Mouse (Mus musculus): ENCODE data around the gene Tmem79. TPM values are rescaled to one million over a fixed set of nuclear protein-coding genes. Genes with fewer than 3 reads are reported as not detected.

Tmem79 gene
- polyA plus RNA-seq, 1 experiment from 2014 or later, result 6.8 TPM

Other genes with a start within 250 kb of the Tmem79 start
- 16.4 and 19.7 TPM in 2 replicates for gene Mef2d, start 193.8 kb downstream of the Tmem79 start, polyA plus RNA-seq (2015; fragmentation: Nextera tagmentation; extraction: Ambion mirVana)
- 4.8 and 5.7 TPM in 2 replicates for gene Rhbg, start 81.4 kb downstream of the Tmem79 start, polyA plus RNA-seq (2015; fragmentation: Nextera tagmentation; extraction: Ambion mirVana)
- 0.80 and 1.0 TPM in 2 replicates for gene Gm38392, start 48.9 kb downstream of the Tmem79 start, polyA plus RNA-seq (2015; fragmentation: Nextera tagmentation; extraction: Ambion mirVana)
- 12.8 and 15.5 TPM in 2 replicates for gene Tsacc, start 39.1 kb downstream of the Tmem79 start, polyA plus RNA-seq (2015; fragmentation: Nextera tagmentation; extraction: Ambion mirVana)
- 557 and 573 TPM in 2 replicates for gene Cct3, start 39.0 kb downstream of the Tmem79 start, polyA plus RNA-seq (2015; fragmentation: Nextera tagmentation; extraction: Ambion mirVana)
- gene Glmp, start 11.1 kb downstream of the Tmem79 start, polyA plus RNA-seq (2015; fragmentation: Nextera tagmentation; extraction: Ambion mirVana), result 174 and 188 TPM in 2 replicates
- 54.9 and 58.4 TPM in 2 replicates for gene Smg5, start 112 bp upstream of the Tmem79 start, polyA plus RNA-seq (2015; fragmentation: Nextera tagmentation; extraction: Ambion mirVana)
- gene Paqr6, start 28.4 kb upstream of the Tmem79 start, polyA plus RNA-seq (2015; fragmentation: Nextera tagmentation; extraction: Ambion mirVana), result 7.6 and 8.7 TPM in 2 replicates
- 0.37 TPM in 1 of 2 replicates, not detected in the other for gene Bglap3, start 36.6 kb upstream of the Tmem79 start, polyA plus RNA-seq (2015; fragmentation: Nextera tagmentation; extraction: Ambion mirVana)
- not detected in 2 replicates for gene Bglap2, start 42.6 kb upstream of the Tmem79 start, polyA plus RNA-seq (2015; fragmentation: Nextera tagmentation; extraction: Ambion mirVana)
- 0.63 TPM in 1 of 2 replicates, not detected in the other for gene Bglap, start 48.3 kb upstream of the Tmem79 start, polyA plus RNA-seq (2015; fragmentation: Nextera tagmentation; extraction: Ambion mirVana)
- 125 and 127 TPM in 2 replicates for gene Pmf1, start 74.2 kb upstream of the Tmem79 start, polyA plus RNA-seq (2015; fragmentation: Nextera tagmentation; extraction: Ambion mirVana)
- gene Slc25a44, start 89.0 kb upstream of the Tmem79 start, polyA plus RNA-seq (2015; fragmentation: Nextera tagmentation; extraction: Ambion mirVana), result 17.3 and 18.3 TPM in 2 replicates
- 7.9 and 9.9 TPM in 2 replicates for gene Sema4a, start 125.0 kb upstream of the Tmem79 start, polyA plus RNA-seq (2015; fragmentation: Nextera tagmentation; extraction: Ambion mirVana)
- 174 and 183 TPM in 2 replicates for gene Lmna, start 173.8 kb upstream of the Tmem79 start, polyA plus RNA-seq (2015; fragmentation: Nextera tagmentation; extraction: Ambion mirVana)
- 32.9 and 33.9 TPM in 2 replicates for gene Mex3a, start 196.2 kb upstream of the Tmem79 start, polyA plus RNA-seq (2015; fragmentation: Nextera tagmentation; extraction: Ambion mirVana)
- gene Rab25, start 212.2 kb upstream of the Tmem79 start, polyA plus RNA-seq (2015; fragmentation: Nextera tagmentation; extraction: Ambion mirVana), result 7.7 and 9.3 TPM in 2 replicates
- 147 and 154 TPM in 2 replicates for gene Lamtor2, start 216.9 kb upstream of the Tmem79 start, polyA plus RNA-seq (2015; fragmentation: Nextera tagmentation; extraction: Ambion mirVana)
- 46.6 and 48.2 TPM in 2 replicates for gene Ubqln4, start 217.6 kb upstream of the Tmem79 start, polyA plus RNA-seq (2015; fragmentation: Nextera tagmentation; extraction: Ambion mirVana)
- 294 and 306 TPM in 2 replicates for gene Ssr2, start 239.7 kb upstream of the Tmem79 start, polyA plus RNA-seq (2015; fragmentation: Nextera tagmentation; extraction: Ambion mirVana)

Data from limb, embryonic 13.5 days (tissue).